Mouse (Mus musculus) MEL (cell line): ENCODE results near the gene Mpg. TPM values are rescaled to one million over a fixed set of nuclear protein-coding genes. Genes with fewer than 3 reads are reported as not detected.

Source experiments
- DNase-seq: peaks from one replicate; pipeline ENCODE4 v3.0.0; 2011; ENCODE audit warnings: low read depth, low spot score
- H3K27ac ChIP-seq: 2 replicates; pipeline ENCODE4 v1.5.1; 2012; ENCODE audit warnings: low read depth, mild to moderate bottlenecking, control low read depth, low read length, moderate library complexity; ENCODE audit not compliant: control insufficient read depth
- H3K27me3 ChIP-seq, 2 experiments: fragments of 150-350 bp in 1 of 2; sonication (generic) in 1 of 2; 2 replicates each; pipeline ENCODE4 v1.6.1; 2012; ENCODE audit warnings: low read length in 2 of 2, mild to moderate bottlenecking in 2 of 2, improper control_type of control experiment in 1 of 2, moderate library complexity in 1 of 2; ENCODE audit not compliant: insufficient read depth in 2 of 2, control insufficient read depth in 1 of 2
- H3K36me3 ChIP-seq, 2 experiments: 2 replicates each; pipeline ENCODE4 v1.6.1; 2012 to 2014; ENCODE audit warnings: low read length in 2 of 2, improper control_type of control experiment in 1 of 2, inconsistent platforms in 1 of 2, mild to moderate bottlenecking in 1 of 2; ENCODE audit not compliant: insufficient read depth in 2 of 2, control insufficient read depth in 1 of 2
- H3K4me1 ChIP-seq, 2 experiments: fragments of 150-350 bp in 1 of 2; sonication (generic) in 1 of 2; 2 replicates each; pipeline ENCODE4 v1.6.1; 2012; ENCODE audit warnings: low read length in 2 of 2, improper control_type of control experiment in 1 of 2, mild to moderate bottlenecking in 1 of 2; ENCODE audit not compliant: insufficient read depth in 2 of 2, control insufficient read depth in 1 of 2
- H3K4me3 ChIP-seq, 2 experiments: fragments of 150-350 bp in 1 of 2; sonication (generic) in 1 of 2; 2 replicates each; pipeline ENCODE4 v1.5.1; 2012; ENCODE audit warnings: low read depth in 2 of 2, low read length in 2 of 2, mild to moderate bottlenecking in 2 of 2, moderate library complexity in 2 of 2, control low read depth in 1 of 2, improper control_type of control experiment in 1 of 2; ENCODE audit not compliant: control insufficient read depth in 1 of 2, insufficient read depth in 1 of 2
- H3K79me2 ChIP-seq: 2 replicates; pipeline ENCODE4 v1.6.1; 2012; ENCODE audit warnings: mild to moderate bottlenecking, low read length, moderate library complexity; ENCODE audit not compliant: control insufficient read depth, poor library complexity, insufficient read depth
- H3K9ac ChIP-seq: 2 replicates; pipeline ENCODE4 v1.6.1; 2012; ENCODE audit warnings: low read depth, mild to moderate bottlenecking, control low read depth, low read length, moderate library complexity; ENCODE audit not compliant: control insufficient read depth, poor library complexity, severe bottlenecking
- H3K9me3 ChIP-seq: fragments of 150-350 bp; sonication (generic); replicated peaks from 2 replicates; pipeline ENCODE4 v1.6.1; 2012; ENCODE audit warnings: mild to moderate bottlenecking, low read length, improper control_type of control experiment, moderate library complexity; ENCODE audit not compliant: insufficient read depth
- CTCF ChIP-seq, 3 experiments: IDR thresholded peaks in 2 of 3; conservative IDR thresholded peaks in 1 of 3; 2 replicates each; pipeline ENCODE4 v1.5.1; 2011 to 2012; ENCODE audit warnings: low read length in 3 of 3, low read depth in 2 of 3, mild to moderate bottlenecking in 2 of 3, improper control_type of control experiment in 1 of 3, inconsistent platforms in 1 of 3, mixed read lengths in 1 of 3, moderate library complexity in 1 of 3; ENCODE audit not compliant: control insufficient read depth in 1 of 3, insufficient read depth in 1 of 3, poor library complexity in 1 of 3, severe bottlenecking in 1 of 3
- ELF1 ChIP-seq: IDR thresholded peaks from 2 replicates; pipeline ENCODE4 v1.6.1; 2014; ENCODE audit warnings: low read depth, mild to moderate bottlenecking, inconsistent platforms, low read length, improper control_type of control experiment, moderate library complexity
- EP300 ChIP-seq, 2 experiments: IDR thresholded peaks; 2 replicates each; pipeline ENCODE4 v1.6.1; 2011; ENCODE audit warnings: improper control_type of control experiment in 2 of 2, low read length in 2 of 2, low read depth in 1 of 2, mild to moderate bottlenecking in 1 of 2
- POLR2AphosphoS2 ChIP-seq: IDR thresholded peaks from 2 replicates; pipeline ENCODE4 v1.6.1; 2011; ENCODE audit warnings: low read length, improper control_type of control experiment
- RCOR1 ChIP-seq: IDR thresholded peaks from 2 replicates; pipeline ENCODE4 v1.6.1; 2012; ENCODE audit warnings: low read depth, mild to moderate bottlenecking, inconsistent platforms, low read length, improper control_type of control experiment
- TBP ChIP-seq: IDR thresholded peaks from 2 replicates; pipeline ENCODE4 v1.8.0; 2011; ENCODE audit warnings: low read depth, low read length, improper control_type of control experiment
- ZMIZ1 ChIP-seq: IDR thresholded peaks from 2 replicates; pipeline ENCODE4 v1.6.1; 2012; ENCODE audit warnings: low read depth, mild to moderate bottlenecking, inconsistent platforms, low read length, improper control_type of control experiment, moderate library complexity
- polyA plus RNA-seq, 2 experiments: library from polyadenylated mRNA; stranded (reverse) in 1 of 2; unstranded in 1 of 2; fragments of >175 nt in 1 of 2; fragments of >200 nt in 1 of 2; gene quantifications; 2 replicates each; pipeline versions ENCODE4 v1.2.1 to v1.2.4; 2012; ENCODE audit warnings: low replicate concordance in 2 of 2, low read depth in 1 of 2; ENCODE audit not compliant: insufficient read length in 2 of 2, insufficient read depth in 1 of 2, missing spikeins in 1 of 2
- total RNA-seq: library from RNA; depleted of rRNA; stranded (reverse); fragments of 300-350 nt; gene quantifications from 2 replicates; pipeline ENCODE4 v1.2.3, GENCODE M21; 2012

Mpg gene
- total and polyA plus RNA-seq, 3 experiments = 42.0 to 43.2 TPM; not detected in 1

GRCm38 (mm10) chr11:32223297-32223967 lies 2.9 kb upstream of the Mpg start:
- Histone ChIP-seq H3K79me2 (peaks cover 11% of the 10 kb centered on the region), H3K27me3 (peaks cover 10 to 14% of the 10 kb centered on the region in 2 experiments), H3K36me3 (peaks cover 0 to 13% of the 10 kb centered on the region in 2 experiments; a peak in 2 of 4 replicates), H3K9me3 (no peaks in the 10 kb centered on the region), H3K27ac (no peak overlapping the region), H3K4me3 (no peak overlapping the region), H3K9ac (no peak overlapping the region), H3K4me1 (peaks cover 9 to 29% of the 10 kb centered on the region in 2 experiments)
- DNase-seq = peak; percentile 50
- peak; percentile 26 to 50 (median 38); a peak in 5 of 6 replicates for TF ChIP-seq CTCF (IDR thresholded peaks at IDR 0.05 in 2 of 3, conservative IDR thresholded peaks at IDR 0.05 in 1 of 3; ENCODE audit: control insufficient read depth in 1 of 3, insufficient read depth in 1 of 3, low read depth in 2 of 3, low read length in 3 of 3, poor library complexity in 1 of 3, severe bottlenecking in 1 of 3)
- no peak for TF ChIP-seq POLR2AphosphoS2

DNA sequence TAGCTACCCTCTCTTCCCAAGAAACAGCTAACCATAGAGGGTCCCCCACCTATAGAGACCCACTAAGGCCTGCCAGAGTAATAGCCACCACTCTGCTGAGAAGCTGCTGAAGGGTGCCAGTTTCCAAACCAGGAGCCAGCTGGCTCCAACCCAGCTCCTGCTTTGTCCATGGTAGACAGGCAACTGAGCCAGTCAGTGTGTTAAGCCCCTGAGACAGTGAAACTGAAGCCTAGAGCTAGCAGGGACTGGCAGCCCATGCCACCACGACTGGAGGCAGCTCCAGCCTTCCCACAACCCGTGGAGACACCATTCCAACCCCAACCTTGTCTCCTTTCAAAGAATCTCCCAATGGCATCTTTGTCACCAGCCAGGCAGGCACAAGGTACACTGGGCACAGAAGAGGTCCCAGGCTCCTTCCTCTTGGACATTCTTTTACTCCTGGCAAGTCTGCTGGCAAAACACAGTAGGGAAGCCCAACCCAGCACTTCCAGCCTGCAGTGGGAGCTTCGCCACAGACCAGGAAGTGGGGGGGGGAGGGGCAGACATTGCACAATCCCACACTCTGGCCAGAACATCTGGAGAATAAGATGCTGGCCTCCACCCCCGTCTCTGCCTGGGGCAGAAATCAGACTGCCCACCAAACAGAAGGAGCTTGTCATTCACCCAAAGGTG lies 1.7 kb upstream of the Mpg start:
- Histone ChIP-seq H3K9me3 (no peaks in the 10 kb centered on the region), H3K4me3 (no peak overlapping the region), H3K4me1 (peaks cover 9 to 29% of the 10 kb centered on the region in 2 experiments), H3K27ac (no peak overlapping the region), H3K27me3 (peaks cover 10 to 14% of the 10 kb centered on the region in 2 experiments)
- no peak for DNase-seq
- TF ChIP-seq ELF1 (peak; percentile 60; the same call in 1 of the 2 replicates), TBP (no peak), RCOR1 (no peak), ZMIZ1 (no peak)
- TF ChIP-seq, all 39 proteins: peak for 1
- Histone ChIP-seq H3K79me2 (peaks cover 11% of the 10 kb centered on the region), H3K9ac (peak overlapping the region; percentile 55), H3K36me3 (peaks cover 0 to 13% of the 10 kb centered on the region in 2 experiments; a peak in 2 of 4 replicates)

DNA sequence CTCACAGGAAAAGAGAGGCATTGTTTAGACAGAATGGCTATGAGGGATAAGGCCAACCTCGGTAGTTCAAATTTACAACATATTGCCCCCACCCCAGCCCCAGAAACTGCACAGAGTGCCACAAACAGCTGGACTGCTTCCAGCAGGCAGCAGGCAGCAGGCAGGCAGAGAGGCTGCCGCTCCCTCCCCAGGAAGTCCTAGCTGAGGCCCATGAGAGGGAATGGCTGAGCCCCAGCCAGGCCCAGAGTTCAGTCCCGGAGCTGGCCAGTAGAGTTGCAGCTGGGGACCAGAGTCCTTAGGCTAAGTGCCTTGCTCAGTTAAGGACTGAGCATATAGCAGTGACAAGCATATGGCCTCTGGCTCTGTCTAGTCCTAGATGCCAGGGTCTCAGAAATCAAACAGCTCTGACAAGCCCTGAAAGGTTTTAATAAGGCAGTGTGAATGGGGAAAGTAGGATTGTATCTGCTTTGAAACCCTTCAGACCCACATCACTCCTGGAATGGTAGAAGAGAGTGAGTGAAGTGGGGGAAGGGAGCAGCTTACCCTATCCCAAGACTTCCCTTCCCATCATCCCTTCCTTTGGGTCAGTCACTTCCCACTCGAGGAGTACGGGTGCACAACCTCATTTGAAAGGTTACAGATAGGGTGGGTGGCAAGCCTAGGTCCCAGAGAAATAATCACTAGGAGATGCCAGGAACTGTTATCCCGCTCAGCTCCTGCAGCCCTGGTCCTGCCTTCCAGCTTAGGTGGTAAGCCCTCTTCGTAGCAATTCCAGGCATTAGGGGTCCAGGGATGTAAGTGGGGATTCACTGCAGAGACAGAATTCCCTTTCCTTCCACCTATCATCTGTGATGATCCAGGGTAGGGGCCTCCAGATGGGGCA lies 842 bp upstream of the Mpg start:
- Histone ChIP-seq H3K79me2 (peaks cover 11% of the 10 kb centered on the region), H3K9ac (peak overlapping the region; percentile 55), H3K27ac (peak overlapping the region; percentile 52), H3K4me1 (peaks cover 9 to 30% of the 10 kb centered on the region in 2 experiments), H3K36me3 (peaks cover 0 to 13% of the 10 kb centered on the region in 2 experiments; a peak in 2 of 4 replicates), H3K9me3 (no peaks in the 10 kb centered on the region), H3K27me3 (peaks cover 10 to 14% of the 10 kb centered on the region in 2 experiments)
- DNase-seq = peak; percentile 70
- TF ChIP-seq ELF1 (0 out of 2 replicates have a peak, but pooled peaks have one; percentile 4), EP300 (IDR thresholded peaks at IDR 0.05; ENCODE audit: low read depth in 1 of 2, low read length in 2 of 2) (no peak; a peak in 1 of 4 replicates)
- TF ChIP-seq, all 39 proteins: peak for 1
- H3K4me3 ChIP-seq = peak overlapping the region; percentile 2 to 17; a peak in 1 of 4 replicates
